Mouse (Mus musculus) stomach, embryonic 16.5 days (tissue): ENCODE data around the gene Mief1. TPM values are rescaled to one million over a fixed set of nuclear protein-coding genes. Genes with fewer than 3 reads are reported as not detected.

Source experiments
- ATAC-seq: fragments of 200-750 bp; cut with Nextera tagmentation; 2 replicates; pipeline ENCODE4 v1.8.0; 2017; ENCODE audit warnings: moderate number of reproducible peaks, moderate TSS enrichment; ENCODE audit not compliant: insufficient read depth, low FRiP score
- H3K27ac ChIP-seq: fragments of 300-500 bp; sonication (generic); 2 replicates; pipeline ENCODE4 v1.5.1; 2014; ENCODE audit warnings: low read length
- H3K27me3 ChIP-seq: fragments of 300-500 bp; sonication (generic); 2 replicates; pipeline ENCODE4 v1.6.1; 2014; ENCODE audit warnings: low read length, control low read depth, mixed read lengths; ENCODE audit not compliant: control insufficient read depth, insufficient read depth
- H3K36me3 ChIP-seq: fragments of 300-500 bp; sonication (generic); 2 replicates; pipeline ENCODE4 v1.6.1; 2014; ENCODE audit warnings: low read length; ENCODE audit not compliant: control insufficient read depth, insufficient read depth
- H3K4me1 ChIP-seq: fragments of 300-500 bp; sonication (generic); 2 replicates; pipeline ENCODE4 v1.6.1; 2014; ENCODE audit warnings: low read length, control low read depth, mixed read lengths; ENCODE audit not compliant: control insufficient read depth, insufficient read depth
- H3K4me2 ChIP-seq: fragments of 300-500 bp; sonication (generic); 2 replicates; pipeline ENCODE4 v1.6.1; 2014; ENCODE audit warnings: low read depth, low read length, mixed read lengths
- H3K4me3 ChIP-seq: fragments of 300-500 bp; sonication (generic); replicated peaks from 2 replicates; pipeline ENCODE4 v1.5.1; 2014; ENCODE audit warnings: mild to moderate bottlenecking, low read length
- H3K9ac ChIP-seq: fragments of 300-500 bp; sonication (generic); 2 replicates; pipeline ENCODE4 v1.6.1; 2014; ENCODE audit warnings: low read length
- H3K9me3 ChIP-seq: fragments of 300-500 bp; sonication (generic); replicated peaks from 2 replicates; pipeline ENCODE4 v1.6.1; 2016; ENCODE audit warnings: low read length, control low read depth; ENCODE audit not compliant: control insufficient read depth
- WGBS: fragments of 180-500 bp; shearing (Covaris S2); extraction: QIAGEN DNeasy Blood & Tissue Kit; methylation state at CpG from one replicate; pipeline ENCODE4 v1.1.7; 2014; 5-methylcytosine and 5-hydroxymethylcytosine counted together
- polyA plus RNA-seq: library from polyadenylated mRNA; unstranded; fragments of >200 nt; fragmentation: Nextera tagmentation; extraction: Ambion mirVana; gene quantifications from 2 replicates; pipeline ENCODE4 v1.2.1, GENCODE M21; 2015

Gene Mief1
- polyA plus RNA-seq, 1 experiment from 2014 or later, result 30.4 TPM

DNA sequence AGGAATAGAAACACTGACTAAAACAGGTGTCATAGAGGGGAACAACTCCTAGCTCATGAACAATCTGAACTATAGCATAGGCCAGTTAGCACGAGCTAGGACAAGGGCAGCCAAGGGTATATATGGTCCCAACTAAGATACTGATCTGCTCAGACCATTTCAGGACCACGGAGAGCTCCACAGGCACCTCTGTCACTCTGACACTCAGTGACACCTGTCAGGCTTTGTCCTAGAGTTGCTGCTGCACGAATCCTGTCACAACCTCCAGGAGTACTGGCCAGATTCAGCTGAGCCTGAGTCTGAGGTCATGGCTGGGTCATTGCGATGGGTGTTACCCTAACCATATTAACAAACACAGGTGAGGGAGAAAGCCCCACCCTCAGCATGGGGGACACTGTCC is 30.4 kb upstream of the Mief1 start:
- Histone ChIP-seq H3K27ac (no peak overlapping the region), H3K4me2 (no peak overlapping the region), H3K9me3 (no peaks in the 10 kb centered on the region), H3K36me3 (no peaks in the 10 kb centered on the region), H3K4me3 (no peak overlapping the region), H3K4me1 (no peaks in the 10 kb centered on the region), H3K27me3 (no peaks in the 10 kb centered on the region), H3K9ac (no peak overlapping the region)
- 17% methylated on average over 4 of the region's 4 CpGs for whole genome bisulfite sequencing
- peak; percentile 29; the same call in 1 of the 2 replicates for ATAC-seq

DNA sequence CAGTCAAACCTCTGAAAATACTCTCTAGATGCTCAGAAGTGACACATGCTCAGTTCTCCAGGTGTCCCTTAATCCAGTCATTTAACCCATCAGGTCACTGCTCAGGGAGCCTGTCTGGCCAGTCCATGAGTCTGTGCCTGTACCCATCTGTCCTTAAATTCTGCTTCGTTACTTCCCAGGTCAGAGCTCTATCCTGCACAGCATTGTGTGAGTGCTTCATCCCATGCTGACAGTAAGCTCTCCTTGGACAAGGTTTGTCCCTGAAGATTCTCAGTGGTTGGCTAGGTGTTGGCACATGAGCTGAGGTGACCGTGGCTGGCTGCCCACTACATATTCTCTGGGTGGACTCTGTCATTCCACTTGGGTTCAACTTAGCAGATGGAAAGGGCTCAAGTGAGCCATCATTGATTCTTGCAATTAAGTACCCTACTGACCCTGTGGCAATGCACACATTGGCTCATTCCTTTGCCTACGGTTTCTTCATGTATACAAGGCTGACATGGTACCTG is 27.7 kb upstream of the Mief1 start:
- 90% methylated on average over 3 of the region's 3 CpGs for WGBS
- Histone ChIP-seq H3K4me1 (no peaks in the 10 kb centered on the region), H3K9me3 (no peaks in the 10 kb centered on the region), H3K4me2 (no peak overlapping the region), H3K27ac (no peak overlapping the region), H3K4me3 (no peak overlapping the region), H3K36me3 (no peaks in the 10 kb centered on the region), H3K27me3 (no peaks in the 10 kb centered on the region), H3K9ac (no peak overlapping the region)
- ATAC-seq, result no peak

DNA sequence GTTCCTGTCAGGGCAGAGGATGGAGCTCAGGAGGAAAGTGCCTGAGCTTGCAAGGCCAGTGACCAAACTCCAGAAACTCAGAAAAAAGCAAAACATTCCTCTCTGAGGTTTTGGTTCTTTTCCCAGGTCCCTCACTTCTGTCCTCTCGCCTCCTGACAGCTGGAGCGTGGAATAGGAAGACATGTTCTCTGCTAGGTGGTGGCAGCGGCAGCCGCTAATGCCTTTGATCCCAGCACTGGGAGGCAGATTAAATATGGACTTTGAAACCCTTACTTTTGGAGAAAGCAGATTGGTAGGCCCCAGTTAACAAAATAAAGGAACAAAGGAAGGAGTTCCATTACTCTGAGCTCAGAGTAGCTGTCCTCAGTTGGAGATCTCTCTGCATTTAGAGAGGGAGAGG is 25.4 kb upstream of the Mief1 start:
- Histone ChIP-seq H3K36me3 (no peaks in the 10 kb centered on the region; the same call in 1 of the 2 replicates), H3K27ac (peak overlapping the region; percentile 48; the same call in 1 of the 2 replicates)
- no peak for ATAC-seq

DNA sequence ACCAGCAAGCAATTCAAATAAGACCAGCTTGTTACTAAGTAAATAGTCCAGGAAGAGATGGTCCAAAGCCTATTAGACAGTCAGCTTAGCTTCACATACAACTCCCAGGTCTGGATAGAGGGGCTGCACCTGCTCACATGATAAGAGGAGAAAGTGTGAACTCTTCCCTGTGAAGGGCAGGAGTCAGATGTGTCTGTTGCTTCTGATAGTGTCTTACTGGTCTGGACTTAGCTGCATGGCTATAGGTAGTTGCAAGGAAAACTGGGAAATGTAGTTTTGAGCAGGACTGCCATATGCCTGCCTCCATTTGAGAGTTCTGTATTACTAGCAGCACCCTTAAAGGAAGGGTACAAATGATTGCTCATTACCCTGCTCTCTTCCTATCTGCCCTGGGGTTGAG is 20.1 kb upstream of the Mief1 start:
- Histone ChIP-seq H3K9me3 (no peaks in the 10 kb centered on the region), H3K27ac (no peak overlapping the region), H3K4me1 (no peaks in the 10 kb centered on the region), H3K27me3 (no peaks in the 10 kb centered on the region), H3K4me2 (no peak overlapping the region), H3K36me3 (no peaks in the 10 kb centered on the region; the same call in 1 of the 2 replicates), H3K9ac (no peak overlapping the region), H3K4me3 (no peak overlapping the region)
- ATAC-seq, result no peak

More for the DNA sequence above, 25.4 kb upstream of the Mief1 start:
- Histone ChIP-seq H3K9me3 (no peaks in the 10 kb centered on the region), H3K4me1 (no peaks in the 10 kb centered on the region), H3K4me2 (0 out of 2 replicates have a peak overlapping the region, but pooled peaks have one; percentile 3), H3K9ac (no peak overlapping the region), H3K4me3 (no peak overlapping the region), H3K27me3 (no peaks in the 10 kb centered on the region)
- WGBS, result 31% methylated on average over 4 of the region's 4 CpGs

DNA sequence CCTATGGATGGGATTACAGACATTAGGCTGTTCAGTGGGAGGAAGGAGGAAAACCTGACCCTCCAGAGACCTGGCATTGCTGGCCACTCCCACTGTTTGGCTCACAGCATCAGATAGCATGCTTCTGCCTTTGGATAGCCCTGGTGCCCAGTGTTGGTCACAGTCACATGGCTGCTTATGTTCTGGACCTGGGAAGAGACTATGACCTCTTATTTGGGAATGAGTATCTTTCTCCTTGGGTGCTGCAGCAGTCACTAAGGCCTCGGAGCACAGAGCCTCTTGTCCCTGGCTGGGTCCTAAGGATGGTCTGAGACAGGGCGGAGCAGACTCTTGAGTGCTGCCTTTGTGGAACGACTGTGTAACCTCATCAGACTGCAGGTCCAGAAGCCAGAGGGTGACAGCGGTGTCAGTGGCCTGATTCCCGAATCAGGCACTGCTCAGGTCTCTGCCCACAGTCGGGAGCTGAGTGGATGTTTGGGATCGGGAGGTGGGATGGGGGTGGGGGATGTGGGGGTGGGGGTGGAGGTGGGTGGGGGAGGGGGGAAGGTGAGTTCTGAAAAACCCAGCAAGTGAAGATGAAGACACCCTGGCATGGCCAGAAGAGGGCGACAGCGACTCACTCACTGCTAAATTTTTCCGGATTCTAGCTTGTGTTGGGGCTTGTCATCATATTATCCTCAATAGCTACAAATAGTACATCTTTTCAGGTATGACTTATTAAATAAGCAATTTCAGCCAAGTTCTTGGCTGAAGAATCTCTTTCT is 17.9 kb upstream of the Mief1 start:
- Histone ChIP-seq H3K9ac (no peak overlapping the region), H3K4me3 (no peak overlapping the region), H3K9me3 (no peaks in the 10 kb centered on the region), H3K27ac (no peak overlapping the region), H3K27me3 (no peaks in the 10 kb centered on the region), H3K36me3 (no peaks in the 10 kb centered on the region; the same call in 1 of the 2 replicates), H3K4me2 (no peak overlapping the region), H3K4me1 (peaks cover 8% of the 10 kb centered on the region; the same call in 1 of the 2 replicates)
- WGBS, result 18% methylated on average over 10 of the region's 10 CpGs
- ATAC-seq, result no peak

DNA sequence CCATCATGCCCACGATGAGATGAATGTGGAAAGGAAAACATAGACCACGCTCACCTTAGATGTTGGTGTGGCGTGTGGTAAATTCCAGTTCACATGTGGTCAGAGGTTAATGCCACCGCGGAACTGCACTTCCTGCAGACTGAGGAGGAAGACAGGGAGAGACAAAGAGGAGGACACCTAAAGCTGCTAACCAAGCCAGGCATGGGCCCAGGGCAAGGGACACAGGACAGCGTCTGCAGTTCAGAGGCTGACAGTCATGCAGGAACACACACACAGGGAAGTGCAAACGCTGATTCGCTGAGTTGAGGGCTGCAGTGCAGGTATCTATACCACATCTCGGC is 17.4 kb upstream of the Mief1 start:
- H3K4me2 ChIP-seq, result no peak overlapping the region
- H3K9ac ChIP-seq, result no peak overlapping the region
- WGBS, result 62% methylated on average over 9 of the region's 9 CpGs

DNA sequence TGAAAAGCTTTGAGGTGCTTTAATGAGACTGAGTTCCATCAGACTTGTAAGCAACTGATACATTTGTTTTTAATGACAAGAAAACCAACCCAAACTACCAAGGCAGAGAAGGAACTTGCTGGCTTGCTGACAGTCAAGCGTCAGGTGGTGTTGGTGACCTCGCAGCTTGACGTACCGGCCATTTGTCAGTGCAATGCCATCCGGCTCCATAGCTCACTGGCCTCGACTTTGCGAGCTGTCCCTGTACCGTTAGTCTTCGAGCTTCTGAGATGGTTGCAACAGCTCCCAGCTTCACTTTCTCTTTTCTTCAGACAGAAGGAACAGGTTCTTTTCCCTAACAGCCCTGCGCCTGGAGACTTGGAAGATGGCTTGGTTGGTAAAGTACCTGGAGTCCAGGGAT is 16.3 kb upstream of the Mief1 start:
- Histone ChIP-seq H3K4me2 (no peak overlapping the region), H3K27me3 (no peaks in the 10 kb centered on the region), H3K4me3 (no peak overlapping the region), H3K36me3 (no peaks in the 10 kb centered on the region; the same call in 1 of the 2 replicates), H3K9me3 (no peaks in the 10 kb centered on the region), H3K27ac (no peak overlapping the region), H3K4me1 (peaks cover 8% of the 10 kb centered on the region; the same call in 1 of the 2 replicates), H3K9ac (no peak overlapping the region)
- WGBS, result 88% methylated on average over 10 of the region's 10 CpGs
- no peak for ATAC-seq

More for the DNA sequence above, 17.4 kb upstream of the Mief1 start:
- H3K9me3 ChIP-seq, result no peaks in the 10 kb centered on the region
- H3K4me3 ChIP-seq, result no peak overlapping the region
- H3K36me3 ChIP-seq, result no peaks in the 10 kb centered on the region; the same call in 1 of the 2 replicates
- no peak for ATAC-seq
- H3K27me3 ChIP-seq, result no peaks in the 10 kb centered on the region
- no peak overlapping the region for H3K27ac ChIP-seq
- H3K4me1 ChIP-seq, result peaks cover 8% of the 10 kb centered on the region; the same call in 1 of the 2 replicates

DNA sequence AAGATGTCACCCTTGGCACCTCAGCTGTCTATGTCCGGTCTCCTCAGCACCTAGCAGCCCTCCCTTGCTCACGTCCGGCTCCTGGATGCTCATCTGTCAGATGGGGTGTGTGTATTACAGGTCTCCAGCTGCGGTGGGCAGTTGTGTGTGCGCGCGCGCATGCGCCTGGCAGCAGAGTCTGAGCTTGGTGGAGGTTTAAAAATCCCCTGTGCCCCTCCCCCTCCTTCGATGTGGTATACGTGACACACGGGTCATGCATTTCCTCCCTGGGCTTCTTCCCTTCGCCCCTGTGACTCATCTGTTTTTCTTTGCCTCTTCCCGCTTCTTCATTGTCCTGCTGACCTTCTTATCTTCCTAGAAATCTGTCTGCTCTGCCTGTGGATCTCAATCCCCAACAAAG is 14.6 kb upstream of the Mief1 start:
- WGBS, result 21% methylated on average over 14 of the region's 14 CpGs
- H3K4me2 ChIP-seq, result peak overlapping the region; percentile 21; the same call in 1 of the 2 replicates
- no peaks in the 10 kb centered on the region for H3K36me3 ChIP-seq
- peaks cover 8% of the 10 kb centered on the region; the same call in 1 of the 2 replicates for H3K4me1 ChIP-seq
- peak overlapping the region; percentile 21; the same call in 1 of the 2 replicates for H3K27ac ChIP-seq
- H3K27me3 ChIP-seq, result no peaks in the 10 kb centered on the region
- H3K9me3 ChIP-seq, result no peaks in the 10 kb centered on the region
- ATAC-seq, result peak; percentile 34; the same call in 1 of the 2 replicates
- peak overlapping the region; percentile 42; the same call in 1 of the 2 replicates for H3K9ac ChIP-seq
- no peak overlapping the region for H3K4me3 ChIP-seq
